Mouse (Mus musculus) lung, embryonic 14.5 days (tissue): ENCODE measurements around the gene Iqcd. TPM values are rescaled to one million over a fixed set of nuclear protein-coding genes. Genes with fewer than 3 reads are reported as not detected.
A peak's percentile ranks its signal among the peaks of the same experiment; 100 is the strongest.

Source experiments
- ATAC-seq: fragments of 200-750 bp; cut with Nextera tagmentation; 2 replicates; pipeline ENCODE4 v1.8.0; 2017; ENCODE audit warnings: mild to moderate bottlenecking, moderate TSS enrichment, moderate library complexity; ENCODE audit not compliant: insufficient read depth
- DNase-seq: peaks from one replicate; pipeline ENCODE4 v3.0.0-alpha.2; 2015
- H3K27ac ChIP-seq: fragments of 300-500 bp; sonication (generic); 2 replicates; pipeline ENCODE4 v1.5.1; 2014; ENCODE audit warnings: low read depth, mild to moderate bottlenecking, moderate library complexity
- H3K27me3 ChIP-seq: fragments of 300-500 bp; sonication (generic); 2 replicates; pipeline ENCODE4 v1.6.1; 2014; ENCODE audit warnings: low read length, control low read depth; ENCODE audit not compliant: insufficient read depth
- H3K36me3 ChIP-seq: fragments of 300-500 bp; sonication (generic); 2 replicates; pipeline ENCODE4 v1.6.1; 2014; ENCODE audit warnings: control low read depth; ENCODE audit not compliant: insufficient read depth
- H3K4me1 ChIP-seq: fragments of 300-500 bp; sonication (generic); 2 replicates; pipeline ENCODE4 v1.6.1; 2014; ENCODE audit warnings: antibody characterized with exemption, control low read depth; ENCODE audit not compliant: insufficient read depth
- H3K4me2 ChIP-seq: fragments of 300-500 bp; sonication (generic); 2 replicates; pipeline ENCODE4 v1.6.1; 2014; ENCODE audit warnings: mild to moderate bottlenecking
- H3K4me3 ChIP-seq: fragments of 300-500 bp; sonication (generic); 2 replicates; pipeline ENCODE4 v1.5.1; 2014; ENCODE audit warnings: low read depth, low read length
- H3K9ac ChIP-seq: fragments of 300-500 bp; sonication (generic); 2 replicates; pipeline ENCODE4 v1.6.1; 2014
- H3K9me3 ChIP-seq: fragments of 300-500 bp; sonication (generic); 2 replicates; pipeline ENCODE4 v1.6.1; 2016; ENCODE audit warnings: low read depth, low read length, control low read depth
- CTCF ChIP-seq: IDR thresholded peaks from 2 replicates; pipeline ENCODE4 v1.5.1; 2016; ENCODE audit warnings: antibody characterized with exemption, low read depth
- WGBS: fragments of 180-500 bp; shearing (Covaris S2); extraction: QIAGEN DNeasy Blood & Tissue Kit; methylation state at CpG from one replicate; pipeline ENCODE4 v1.1.7; 2014; 5-methylcytosine and 5-hydroxymethylcytosine counted together
- polyA plus RNA-seq: library from polyadenylated mRNA; unstranded; fragments of >200 nt; fragmentation: Nextera tagmentation; extraction: Ambion mirVana; gene quantifications from 2 replicates; pipeline ENCODE4 v1.2.1, GENCODE M21; 2014

Iqcd gene
- polyA plus RNA-seq, 1 experiment from 2014 or later = 0.37 TPM

DNA sequence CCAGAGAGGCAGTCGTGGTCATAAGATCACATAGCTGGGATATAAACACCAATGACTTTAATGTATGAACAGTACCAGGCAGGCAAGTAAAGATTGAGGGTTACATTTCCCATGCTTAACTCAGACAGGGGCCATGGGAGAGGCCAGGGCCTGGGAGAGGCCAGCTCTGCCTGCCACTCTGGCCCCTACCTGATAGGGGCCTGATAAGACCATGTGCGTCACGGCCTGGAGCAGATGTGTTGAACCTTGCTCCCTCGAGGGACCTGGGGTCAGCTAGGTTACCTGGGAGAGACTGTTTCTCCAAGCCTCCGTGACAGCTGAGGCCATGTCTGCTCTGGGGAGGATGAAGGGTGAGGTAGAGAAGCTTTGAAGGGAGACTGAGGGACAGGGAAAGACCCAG is 62.4 kb downstream of the Iqcd start:
- peaks cover 3% of the 10 kb centered on the region; the same call in 1 of the 2 replicates for H3K4me1 ChIP-seq
- H3K9me3 ChIP-seq = no peaks in the 10 kb centered on the region
- no peak overlapping the region for H3K4me2 ChIP-seq
- H3K4me3 ChIP-seq = no peak overlapping the region
- H3K27me3 ChIP-seq = peaks cover 30% of the 10 kb centered on the region
- no peaks in the 10 kb centered on the region for H3K36me3 ChIP-seq
- no peak for ATAC-seq
- 23% methylated on average over 5 of the region's 5 CpGs for WGBS
- no peak for DNase-seq
- no peak for TF ChIP-seq CTCF
- no peak overlapping the region for H3K27ac ChIP-seq
- H3K9ac ChIP-seq = no peak overlapping the region

- Histone ChIP-seq H3K4me3 (no peak overlapping the region), H3K36me3 (no peaks in the 10 kb centered on the region), H3K9me3 (no peaks in the 10 kb centered on the region), H3K27me3 (peaks cover 24% of the 10 kb centered on the region), H3K4me1 (peaks cover 3% of the 10 kb centered on the region; the same call in 1 of the 2 replicates), H3K9ac (no peak overlapping the region), H3K27ac (no peak overlapping the region), H3K4me2 (no peak overlapping the region)
- ATAC-seq (no peak), DNase-seq (no peak)
- no peak for TF ChIP-seq CTCF
- WGBS = 78% methylated on average over 27 of the region's 28 CpGs
Observed at GRCm38 (mm10) chr5:120652915-120653701, 64.3 kb downstream of the Iqcd start.

- DNase-seq = no peak
- TF ChIP-seq CTCF = no peak
- peaks cover 17% of the 10 kb centered on the region for H3K27me3 ChIP-seq
- no peak overlapping the region for H3K4me3 ChIP-seq
- no peak overlapping the region for H3K27ac ChIP-seq
- WGBS = 90% methylated on average over 2 of the region's 2 CpGs
- no peaks in the 10 kb centered on the region for H3K4me1 ChIP-seq
- H3K4me2 ChIP-seq = no peak overlapping the region
- no peak for ATAC-seq
- H3K9ac ChIP-seq = no peak overlapping the region
- H3K9me3 ChIP-seq = no peaks in the 10 kb centered on the region
- no peaks in the 10 kb centered on the region for H3K36me3 ChIP-seq
Observed at GRCm38 (mm10) chr5:120653873-120654272, 65.1 kb downstream of the Iqcd start.

DNA sequence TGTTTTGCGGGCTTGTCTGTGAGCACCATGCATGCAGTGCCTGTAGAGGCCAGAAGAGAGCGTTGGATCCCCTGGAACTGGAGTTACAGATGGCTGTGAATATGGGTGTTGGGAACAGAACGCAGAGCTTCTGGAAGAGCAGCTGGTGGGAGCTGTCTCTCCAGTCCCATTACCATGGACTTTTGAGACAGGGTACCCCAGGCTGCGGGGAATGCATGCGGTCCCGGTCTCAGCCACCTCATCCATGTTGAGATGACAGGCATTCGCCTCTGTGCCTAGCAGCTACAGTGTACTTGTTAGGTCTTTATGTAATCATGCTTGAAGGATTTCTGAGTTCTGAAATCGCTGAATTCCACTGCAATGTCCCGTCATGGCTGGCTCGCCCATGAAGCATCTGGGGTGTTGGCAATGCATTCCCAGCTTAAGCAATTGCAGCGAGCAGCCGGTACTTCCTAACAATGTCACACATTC is 67.5 kb downstream of the Iqcd start:
- ATAC-seq (no peak), DNase-seq (peak; percentile 30)
- Histone ChIP-seq H3K27me3 (no peaks in the 10 kb centered on the region; the same call in 1 of the 2 replicates), H3K9me3 (no peaks in the 10 kb centered on the region), H3K4me1 (no peaks in the 10 kb centered on the region), H3K27ac (no peak overlapping the region), H3K36me3 (no peaks in the 10 kb centered on the region), H3K4me3 (no peak overlapping the region), H3K9ac (no peak overlapping the region), H3K4me2 (no peak overlapping the region)
- 61% methylated on average over 12 of the region's 12 CpGs for WGBS
- TF ChIP-seq CTCF = no peak

Other genes starting within 250 kb of the Iqcd start
- not detected in 2 replicates for gene Lhx5, start 157.3 kb upstream of the Iqcd start, polyA plus RNA-seq
- 3.3 and 4.7 TPM in 2 replicates for gene Sdsl, start 116.2 kb upstream of the Iqcd start, polyA plus RNA-seq
- not detected in 2 replicates for gene Sds, start 112.5 kb upstream of the Iqcd start, polyA plus RNA-seq
- gene Plbd2, start 85.4 kb upstream of the Iqcd start, polyA plus RNA-seq = 46.3 and 49.6 TPM in 2 replicates
- gene Slc8b1, start 77.8 kb upstream of the Iqcd start, polyA plus RNA-seq = 2.7 and 3.6 TPM in 2 replicates
- gene Tpcn1, start 343 bp upstream of the Iqcd start, polyA plus RNA-seq = 16.5 and 17.0 TPM in 2 replicates
- 7.2 and 9.5 TPM in 2 replicates for gene Rita1, start 23.6 kb downstream of the Iqcd start, polyA plus RNA-seq
- 31.5 and 37.2 TPM in 2 replicates for gene Ddx54, start 23.7 kb downstream of the Iqcd start, polyA plus RNA-seq
- not detected in 2 replicates for gene Cfap73, start 45.2 kb downstream of the Iqcd start, polyA plus RNA-seq
- gene Rasal1, start 59.8 kb downstream of the Iqcd start, polyA plus RNA-seq = 0.15 TPM in 1 of 2 replicates, not detected in the other
- gene Dtx1, start 122.9 kb downstream of the Iqcd start, polyA plus RNA-seq = 2.2 and 2.8 TPM in 2 replicates
- gene Oas2, start 160.8 kb downstream of the Iqcd start, polyA plus RNA-seq = 0.28 and 0.57 TPM in 2 replicates
- gene Oas3, start 188.6 kb downstream of the Iqcd start, polyA plus RNA-seq = 0.05 and 0.07 TPM in 2 replicates
- gene Oas1e, start 206.5 kb downstream of the Iqcd start, polyA plus RNA-seq = not detected in 2 replicates
- 0.32 and 0.68 TPM in 2 replicates for gene Oas1c, start 223.5 kb downstream of the Iqcd start, polyA plus RNA-seq